Mouse (Mus musculus) liver, adult (tissue): Measurements from ENCODE around the gene Soga3.

Experiments used
- GATA4 ChIP-seq: IDR thresholded peaks from 2 replicates; pipeline ENCODE4 v1.6.1; 2014; ENCODE audit warnings: mild to moderate bottlenecking, low read length; ENCODE audit not compliant: insufficient replicate concordance

Gene Soga3

DNA sequence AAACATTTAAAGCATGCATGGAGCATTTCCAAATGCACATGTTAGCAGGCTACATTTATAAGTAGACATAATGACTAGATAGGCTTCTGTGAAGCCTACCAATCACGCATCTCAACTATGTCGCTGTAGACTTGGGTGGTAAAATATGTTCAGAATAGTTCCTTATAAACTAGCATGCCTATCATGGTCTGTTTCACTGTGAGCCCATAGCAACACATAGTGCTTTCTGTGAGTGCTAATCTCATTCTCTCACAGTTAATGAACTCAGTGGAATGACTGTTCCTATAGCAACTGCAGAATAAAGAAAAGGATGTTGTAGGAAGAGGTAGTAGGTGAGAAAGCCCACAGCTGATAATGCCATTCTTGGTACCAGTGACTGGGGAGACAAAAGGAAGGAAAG is 37.4 kb downstream of the Soga3 start:
- TF ChIP-seq GATA4: no peak

DNA sequence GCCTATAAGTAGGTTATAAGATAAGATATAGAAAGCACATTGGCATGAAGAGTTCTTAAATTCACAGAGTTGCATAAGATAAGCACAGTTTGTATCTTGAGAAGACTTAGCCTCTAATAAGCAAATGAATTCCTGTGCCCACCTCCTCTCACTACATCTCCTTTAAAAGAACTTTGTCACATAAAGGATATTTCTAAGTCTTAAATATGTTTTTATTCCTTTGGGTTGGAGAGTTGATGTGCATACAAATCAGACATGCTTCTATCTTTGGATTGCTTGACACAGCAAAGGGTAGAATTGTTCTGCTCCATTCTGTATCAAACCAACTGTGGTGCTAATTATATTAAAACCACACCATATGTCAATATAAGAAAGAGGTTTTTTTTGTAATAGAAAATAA is 50.1 kb downstream of the Soga3 start:
- no peak for TF ChIP-seq GATA4

DNA sequence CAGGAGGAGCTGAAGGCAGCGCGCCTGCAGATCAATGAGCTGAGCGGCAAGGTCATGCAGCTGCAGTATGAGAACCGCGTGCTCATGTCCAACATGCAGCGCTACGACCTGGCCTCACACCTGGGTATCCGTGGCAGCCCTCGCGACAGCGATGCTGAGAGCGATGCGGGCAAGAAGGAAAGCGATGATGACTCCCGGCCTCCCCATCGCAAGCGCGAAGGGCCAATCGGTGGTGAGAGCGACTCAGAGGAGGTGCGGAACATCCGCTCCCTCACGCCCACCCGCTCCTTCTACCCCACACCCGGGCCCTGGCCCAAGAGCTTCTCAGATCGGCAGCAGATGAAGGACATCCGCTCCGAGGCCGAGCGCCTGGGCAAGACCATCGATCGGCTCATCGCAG is 53.2 kb downstream of the Soga3 start:
- TF ChIP-seq GATA4: no peak

- TF ChIP-seq GATA4: no peak
These were observed 55.0 kb downstream of the Soga3 start, which contains the start of gene Gm49353 for GRCm38 (mm10) chr10:29198642-29199041. Gm49353 (plus strand) TSS chr10:29198954.

GRCm38 (mm10) chr10:29199835-29200234 is 56.2 kb downstream of the Soga3 start:
- TF ChIP-seq GATA4: no peak

- no peak for TF ChIP-seq GATA4
These were observed 57.0 kb downstream of the Soga3 start for GRCm38 (mm10) chr10:29200609-29201008.

DNA sequence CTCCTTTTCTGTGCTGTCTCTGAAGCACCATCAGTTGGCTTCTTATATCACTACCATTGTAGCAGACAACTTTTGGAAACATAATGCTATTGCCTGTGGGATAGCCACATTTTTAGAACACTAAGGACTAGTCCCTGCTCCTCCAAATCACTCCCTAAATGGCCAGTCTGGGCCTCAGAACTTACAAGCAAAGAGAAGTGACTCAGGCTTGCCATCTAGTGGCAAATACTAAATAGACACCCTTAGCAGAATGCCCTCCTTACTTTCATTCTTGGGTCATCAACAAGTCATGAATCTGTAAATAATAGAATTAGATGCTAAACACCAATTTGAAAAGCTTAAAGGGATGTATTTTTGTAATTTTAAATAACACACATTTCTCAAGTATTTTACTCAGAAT is 63.1 kb downstream of the Soga3 start:
- no peak for TF ChIP-seq GATA4

GRCm38 (mm10) chr10:29208735-29209134 is 65.1 kb downstream of the Soga3 start:
- TF ChIP-seq GATA4: no peak

DNA sequence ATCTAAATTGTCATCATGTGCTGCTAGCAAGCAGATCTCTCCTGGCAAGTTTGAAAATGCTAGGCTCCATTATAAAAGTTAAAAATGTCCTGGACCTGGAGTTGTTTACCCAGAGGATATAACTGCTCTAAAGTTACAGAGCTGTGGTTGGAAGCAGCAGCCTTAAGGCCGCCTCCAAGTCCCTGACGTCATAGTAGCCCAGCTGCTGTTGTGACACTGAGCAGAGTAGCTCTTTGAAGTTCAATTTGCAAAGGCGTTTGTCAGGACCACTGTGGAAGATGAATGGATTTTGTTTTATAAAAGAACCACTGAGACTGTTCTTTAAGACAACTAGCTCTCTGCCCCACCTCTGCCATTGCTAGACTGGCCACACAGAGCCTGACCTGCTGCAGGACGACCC is 67.8 kb downstream of the Soga3 start, which contains the start of gene 9330159F19Rik:
Gene 9330159F19Rik, plus strand, starts transcription at position 154 of the 400 bp plus-strand sequence.
- no peak for TF ChIP-seq GATA4

DNA sequence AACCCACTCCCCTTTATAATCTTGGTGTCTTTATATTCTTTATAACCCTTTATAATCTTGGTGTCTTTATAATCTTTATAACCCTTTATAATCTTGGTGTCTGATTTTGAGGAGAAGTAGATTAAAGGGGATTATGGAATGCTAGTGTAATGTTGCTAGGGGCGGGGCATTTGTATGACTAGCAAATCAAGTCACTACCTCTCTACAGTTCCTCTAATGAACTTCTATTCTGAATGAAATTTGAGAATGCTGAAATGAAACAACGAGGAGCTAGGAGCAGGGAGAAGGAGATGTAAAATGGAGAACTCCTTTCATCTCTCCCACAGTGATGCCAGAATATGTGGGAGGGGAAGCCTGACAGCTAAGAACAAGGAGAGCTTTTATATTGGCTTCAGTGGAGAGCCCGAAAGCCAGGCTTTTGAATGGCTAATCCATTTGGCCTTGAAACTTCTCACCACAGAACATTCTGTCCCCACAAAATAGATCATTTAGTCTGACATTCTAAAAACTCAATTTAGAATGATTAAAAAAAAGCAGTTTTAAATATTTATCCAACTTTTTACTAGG is 70.0 kb downstream of the Soga3 start:
- no peak for TF ChIP-seq GATA4

- no peak for TF ChIP-seq GATA4
These were observed 73.3 kb downstream of the Soga3 start for GRCm38 (mm10) chr10:29216957-29217356.

- TF ChIP-seq GATA4: no peak
These were observed 73.8 kb downstream of the Soga3 start for GRCm38 (mm10) chr10:29217451-29217850.

- TF ChIP-seq GATA4: no peak
These were observed 81.7 kb downstream of the Soga3 start for GRCm38 (mm10) chr10:29225329-29225728.

DNA sequence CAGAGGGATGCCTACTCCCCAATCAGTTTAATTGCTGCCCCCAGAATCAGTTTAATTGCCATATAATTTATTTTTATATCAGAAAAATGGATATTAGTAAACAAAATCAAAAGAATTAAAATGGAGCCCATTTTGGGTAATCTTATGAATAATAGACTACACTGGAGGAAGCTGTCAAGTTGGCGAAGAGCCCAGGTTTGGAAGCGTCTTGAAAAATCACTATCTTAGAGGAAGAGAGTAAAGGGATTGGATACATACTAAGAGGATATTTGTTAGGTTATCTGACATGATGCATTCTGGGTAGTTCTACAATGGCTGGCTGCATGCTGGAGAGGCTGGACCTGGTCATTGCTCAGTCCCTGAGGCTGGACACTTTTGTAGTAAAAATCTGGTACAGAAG is 87.6 kb downstream of the Soga3 start:
- no peak for TF ChIP-seq GATA4
